Mouse (Mus musculus): ENCODE data around the gene Fam241b. TPM values are rescaled to one million over a fixed set of nuclear protein-coding genes. Genes with fewer than 3 reads are reported as not detected.
"Not testable (repeated sequence)": the region's sequence is repeated elsewhere in the genome, so short reads cannot be mapped to it uniquely, and the experiment has no call there.

Gene Fam241b
- total RNA-seq, 2 experiments from 2014 or later = 77.9 to 92.9 TPM

DNA sequence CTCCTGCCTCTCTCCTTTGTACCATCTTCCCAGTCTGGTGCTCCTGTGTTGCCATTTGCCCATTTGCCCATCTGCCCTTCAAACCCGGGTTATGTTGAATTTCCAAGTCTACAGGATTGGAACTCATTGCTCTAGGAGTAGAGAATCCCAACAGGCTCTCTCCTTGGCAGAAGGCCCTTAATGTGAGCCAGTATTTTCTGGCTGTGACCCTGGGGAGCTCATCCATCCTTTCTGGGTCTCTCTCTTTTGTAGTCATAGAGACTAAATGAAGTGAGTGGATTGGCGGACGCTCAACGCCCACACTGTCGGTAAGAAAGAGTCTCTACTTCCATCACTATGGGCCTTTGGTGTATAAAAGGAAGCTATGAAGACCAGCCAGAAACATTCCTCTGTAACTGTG lies 56.9 kb downstream of the Fam241b start:
- DNase-seq = no peak

DNA sequence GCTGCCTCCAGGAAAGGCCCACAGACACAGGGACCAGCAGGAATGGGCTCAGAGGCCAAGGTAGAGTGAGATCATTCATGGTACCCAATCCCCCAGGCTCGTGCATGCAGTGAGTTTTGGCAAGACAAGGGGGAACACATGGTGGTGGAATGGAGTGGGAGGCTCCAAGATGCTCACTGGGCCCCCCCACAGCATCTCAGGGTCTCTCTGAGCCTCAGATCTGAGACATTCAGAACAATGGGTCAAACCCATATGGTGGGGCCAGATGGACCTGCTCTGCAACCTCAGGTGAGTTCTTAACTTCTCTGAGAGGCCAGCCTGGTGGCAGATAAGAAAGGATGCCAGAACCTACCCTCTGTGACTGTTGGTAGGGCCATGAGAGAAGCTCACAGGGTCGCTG lies 57.7 kb downstream of the Fam241b start:
- no peak for DNase-seq
- intact Hi-C loops (cut with DNase I) = no loop called here

More for the DNA sequence above, 56.9 kb downstream of the Fam241b start:
- intact Hi-C loops (cut with DNase I) = no loop called here

DNA sequence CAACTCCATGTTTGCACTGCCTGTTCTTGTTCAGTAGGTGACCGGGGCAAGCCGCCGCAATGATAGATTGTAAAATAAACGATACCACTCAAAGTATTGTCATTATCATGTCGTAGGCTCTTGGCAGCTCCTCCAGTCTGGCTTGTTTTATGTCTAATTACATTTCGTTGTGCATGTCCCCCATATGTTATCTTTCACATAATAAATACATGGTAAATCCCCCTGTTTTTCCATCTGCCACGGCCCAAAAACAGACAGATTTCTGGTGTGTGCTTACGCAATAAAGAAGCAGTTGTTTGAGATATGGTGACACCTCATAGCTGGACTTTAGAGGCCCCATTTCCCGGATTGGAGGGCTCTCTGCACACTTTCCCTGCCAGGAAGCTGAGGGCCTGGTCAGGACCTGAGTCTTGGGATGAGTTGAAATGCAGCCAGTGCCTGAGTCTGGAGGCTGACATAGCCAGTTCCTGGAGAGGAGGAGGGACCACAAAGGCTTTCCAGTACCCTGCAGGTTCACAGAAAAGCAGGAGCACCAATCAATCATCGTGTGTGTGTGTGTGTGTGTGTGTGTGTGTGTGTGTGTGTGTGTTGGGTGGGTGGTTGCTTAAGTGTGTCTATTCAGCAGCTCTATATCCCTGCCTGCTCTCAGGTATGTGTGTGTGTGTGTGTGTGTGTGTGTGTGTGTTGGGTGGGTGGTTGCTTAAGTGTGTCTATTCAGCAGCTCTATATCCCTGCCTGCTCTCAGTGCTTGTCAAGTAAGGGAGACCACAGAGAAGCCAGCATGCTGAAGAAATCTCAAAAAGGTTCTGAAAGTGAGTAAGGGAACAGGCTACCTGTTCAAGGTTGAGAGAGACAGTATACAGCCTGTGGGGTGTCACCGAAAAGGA lies 67.2 kb downstream of the Fam241b start:
- intact Hi-C loops (cut with DNase I) = no loop called here
- DNase-seq = no peak

DNA sequence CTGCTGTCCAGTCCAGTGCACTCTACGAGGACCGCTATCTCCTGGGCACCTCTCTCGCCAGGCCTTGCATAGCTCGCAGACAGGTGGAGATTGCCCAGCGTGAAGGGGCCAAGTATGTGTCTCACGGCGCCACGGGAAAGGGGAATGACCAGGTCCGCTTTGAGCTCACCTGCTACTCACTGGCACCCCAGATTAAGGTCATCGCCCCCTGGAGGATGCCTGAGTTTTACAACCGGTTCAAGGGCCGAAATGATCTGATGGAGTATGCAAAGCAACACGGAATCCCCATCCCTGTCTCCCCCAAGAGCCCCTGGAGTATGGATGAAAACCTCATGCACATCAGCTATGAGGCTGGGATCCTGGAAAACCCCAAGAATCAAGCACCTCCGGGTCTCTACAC lies 72.4 kb downstream of the Fam241b start:
- DNase-seq; intact Hi-C loops (cut with DNase I): not testable (repeated sequence)

DNA sequence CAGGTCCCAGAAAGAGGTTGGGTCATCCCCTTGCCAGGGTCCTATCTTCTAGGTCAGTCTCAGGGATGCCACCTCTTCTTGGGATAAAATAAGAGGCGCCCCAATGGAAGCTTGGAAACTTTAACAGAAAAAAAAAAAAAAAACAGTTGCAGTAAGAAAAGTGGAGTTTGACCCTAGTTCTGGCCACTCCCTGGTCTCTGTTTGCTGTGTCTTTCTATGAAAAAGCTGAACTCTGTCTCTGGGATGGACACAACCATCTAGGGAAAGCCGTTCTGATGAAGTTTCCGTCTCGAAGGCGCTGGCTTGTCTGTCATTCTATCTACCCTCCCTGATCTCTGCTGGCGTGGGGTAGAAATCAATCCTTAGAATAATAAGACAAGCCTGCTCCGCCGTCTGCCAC lies 73.1 kb downstream of the Fam241b start:
- DNase-seq = no peak
- intact Hi-C loops (cut with DNase I) = no loop called here

DNA sequence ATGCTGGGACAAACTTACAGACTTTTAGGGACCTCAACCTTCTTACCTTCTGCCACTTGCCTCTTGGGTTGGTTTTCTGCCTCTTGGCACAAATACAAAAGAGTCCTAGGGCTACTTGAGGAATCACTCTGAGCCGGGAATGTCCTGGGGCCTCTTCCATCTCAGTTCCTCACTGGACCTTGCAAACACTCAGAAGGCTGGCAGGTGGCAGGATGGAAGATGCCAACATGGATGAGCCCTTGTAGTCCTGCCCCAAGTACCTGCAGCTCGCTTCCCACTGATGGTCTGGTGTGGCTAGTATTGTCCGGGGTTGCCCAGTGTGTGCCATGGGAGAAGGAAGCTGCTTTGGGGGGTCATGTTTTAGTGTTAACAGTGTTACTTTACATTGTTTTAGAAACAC lies 73.8 kb downstream of the Fam241b start:
- intact Hi-C loops (cut with DNase I) = no loop called here
- DNase-seq = no peak

DNA sequence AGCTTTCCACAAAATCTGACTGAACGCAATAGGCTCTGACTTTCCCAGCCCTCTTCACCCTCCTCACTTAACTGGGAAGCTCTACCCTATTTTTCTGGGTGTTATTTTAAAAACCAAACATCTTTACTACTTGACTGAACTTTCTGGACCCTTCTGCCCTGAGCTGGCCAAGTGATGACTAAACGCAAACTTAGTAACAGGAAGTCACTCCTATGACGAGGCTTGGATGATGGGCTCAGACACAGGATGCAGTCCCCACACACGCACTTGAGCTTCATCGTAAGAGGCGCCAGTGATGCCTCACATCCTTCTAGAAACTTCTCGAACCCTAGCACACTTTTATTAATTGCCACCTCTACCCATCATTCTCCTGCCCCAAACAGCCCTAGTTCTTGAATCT lies 74.3 kb downstream of the Fam241b start:
- intact Hi-C loops (cut with DNase I) = no loop called here
- no peak for DNase-seq

DNA sequence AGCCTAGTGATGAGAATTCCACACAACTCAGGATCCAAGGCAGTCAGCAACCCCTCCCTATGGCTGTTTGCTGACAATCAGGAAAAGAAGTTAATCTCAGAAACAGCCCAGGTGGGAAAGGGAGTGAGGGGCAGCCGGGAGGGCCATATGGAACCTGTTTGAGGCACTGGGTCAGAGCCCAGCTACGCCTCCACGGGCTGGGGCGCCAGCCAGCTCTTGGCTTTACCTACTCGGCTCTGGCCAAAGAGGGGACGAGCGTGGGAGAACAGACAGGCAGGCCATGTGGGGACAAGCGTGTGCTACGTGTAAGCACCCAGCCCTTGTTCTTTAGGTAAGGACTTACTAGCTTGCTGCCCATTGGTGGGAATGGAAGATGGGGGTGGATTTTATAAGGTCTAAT lies 75.2 kb downstream of the Fam241b start:
- peak; percentile 81 for DNase-seq

DNA sequence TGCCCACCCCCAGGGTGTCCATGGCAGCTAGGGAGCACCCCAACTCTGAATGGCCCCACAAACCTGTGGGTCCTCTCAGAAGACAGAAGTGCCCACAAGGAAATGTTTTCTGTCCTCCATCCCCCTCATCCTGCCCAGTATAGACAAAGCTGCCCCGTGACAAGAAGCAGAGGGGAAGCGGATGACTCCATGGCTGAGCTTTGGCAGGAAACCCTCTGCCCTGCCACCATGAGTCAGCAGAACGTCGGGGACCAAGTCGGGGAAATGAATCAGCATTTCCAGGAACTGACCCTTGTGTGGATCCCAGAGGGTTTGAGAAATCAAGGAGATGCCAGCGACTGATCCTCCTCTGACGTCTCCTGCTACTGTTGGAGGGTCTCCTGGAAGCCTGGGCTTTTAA lies 77.5 kb downstream of the Fam241b start:
- no peak for DNase-seq
- intact Hi-C loops (cut with DNase I) = no loop called here

More for the DNA sequence above, 75.2 kb downstream of the Fam241b start:
- intact Hi-C loops (cut with DNase I) = no loop called here

DNA sequence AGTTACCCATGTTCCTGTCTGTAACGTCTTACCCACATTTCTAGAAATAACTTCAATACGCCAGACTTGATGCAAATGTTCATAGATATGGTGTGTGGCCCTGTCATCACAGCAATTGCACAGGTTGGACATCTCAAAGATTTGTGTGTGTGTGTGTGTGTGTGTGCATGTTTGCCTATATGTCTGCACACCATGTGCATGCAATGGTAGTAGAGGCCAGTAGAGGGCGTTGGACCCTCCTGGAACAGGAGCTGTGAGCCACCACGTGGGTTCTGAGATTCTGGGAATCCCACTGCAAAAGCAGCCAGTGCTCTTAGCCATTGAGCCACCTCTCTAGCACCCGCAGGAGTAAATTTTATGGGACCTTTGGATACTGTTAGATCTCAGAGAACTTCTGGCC lies 80.9 kb downstream of the Fam241b start:
- intact Hi-C loops (cut with DNase I) = no loop called here
- no peak for DNase-seq

DNA sequence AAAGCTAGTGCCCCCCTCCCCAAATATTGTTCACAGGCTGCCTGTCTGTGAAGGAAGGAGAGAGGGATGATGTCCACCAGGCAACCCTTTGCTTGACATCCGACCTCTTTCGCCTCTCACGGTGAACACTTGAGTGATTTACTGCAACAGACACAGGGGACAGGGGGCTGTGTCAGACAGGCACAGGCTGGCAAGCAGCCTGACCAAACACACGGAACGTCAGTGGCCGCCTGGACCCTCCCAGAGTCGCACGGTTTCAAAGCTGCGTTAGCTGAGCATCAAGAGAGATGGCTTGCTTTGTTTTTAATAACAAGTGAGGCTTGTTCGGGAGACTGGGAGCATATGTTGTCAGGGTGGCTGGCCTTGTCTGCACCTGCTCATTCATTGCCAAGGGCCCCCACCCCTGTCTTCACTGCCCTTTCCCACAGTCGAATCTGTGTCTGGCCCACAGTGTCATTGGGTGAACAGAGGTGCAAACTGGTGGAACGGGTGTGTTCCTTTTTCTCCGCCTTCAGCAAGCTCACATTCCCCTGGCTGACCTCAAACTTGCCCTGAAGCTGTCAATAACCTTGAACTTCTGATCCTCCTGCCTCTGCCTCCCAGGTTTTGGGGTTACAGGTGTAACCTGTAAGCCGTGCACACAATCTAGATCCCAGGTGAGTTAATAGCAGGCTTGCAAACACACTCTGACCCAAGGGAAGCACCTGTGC lies 82.6 kb downstream of the Fam241b start:
- intact Hi-C loops (cut with DNase I) = no loop called here
- DNase-seq = no peak

DNA sequence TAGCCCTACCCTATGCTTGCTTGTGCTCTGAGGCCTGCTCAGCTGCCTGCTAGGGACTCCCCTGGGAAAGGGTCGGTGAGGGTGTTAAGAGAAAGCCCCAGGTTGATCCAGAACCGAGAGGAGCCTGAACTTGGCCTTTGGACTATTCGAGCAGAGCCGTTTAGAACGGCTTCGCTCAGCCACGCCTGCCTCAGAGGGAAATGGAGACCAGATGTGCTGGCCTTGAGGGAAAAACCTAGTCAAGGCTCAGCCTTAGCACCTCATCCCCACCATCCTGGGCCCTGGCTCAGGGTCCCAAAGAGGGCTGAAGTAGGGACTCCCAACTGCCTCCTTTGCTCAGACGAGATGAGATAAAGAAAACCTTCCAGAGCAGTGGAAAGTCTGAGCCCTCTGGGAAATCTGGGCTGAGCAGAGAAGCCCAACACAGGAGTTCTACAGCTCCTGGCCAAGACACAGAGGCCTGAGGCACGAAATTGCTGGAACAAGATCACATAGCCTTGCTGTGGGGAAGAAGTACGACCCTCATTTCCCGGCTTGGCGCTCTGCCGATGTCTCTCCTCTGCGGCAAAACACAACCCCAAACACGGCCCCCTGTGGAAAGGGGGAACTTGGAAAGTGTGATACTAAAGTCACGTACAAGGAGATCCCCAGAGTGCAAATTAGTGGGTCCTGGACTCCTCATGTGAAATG lies 83.4 kb downstream of the Fam241b start:
- DNase-seq = peak; percentile 43
- intact Hi-C loops (cut with DNase I) = no loop called here

DNA sequence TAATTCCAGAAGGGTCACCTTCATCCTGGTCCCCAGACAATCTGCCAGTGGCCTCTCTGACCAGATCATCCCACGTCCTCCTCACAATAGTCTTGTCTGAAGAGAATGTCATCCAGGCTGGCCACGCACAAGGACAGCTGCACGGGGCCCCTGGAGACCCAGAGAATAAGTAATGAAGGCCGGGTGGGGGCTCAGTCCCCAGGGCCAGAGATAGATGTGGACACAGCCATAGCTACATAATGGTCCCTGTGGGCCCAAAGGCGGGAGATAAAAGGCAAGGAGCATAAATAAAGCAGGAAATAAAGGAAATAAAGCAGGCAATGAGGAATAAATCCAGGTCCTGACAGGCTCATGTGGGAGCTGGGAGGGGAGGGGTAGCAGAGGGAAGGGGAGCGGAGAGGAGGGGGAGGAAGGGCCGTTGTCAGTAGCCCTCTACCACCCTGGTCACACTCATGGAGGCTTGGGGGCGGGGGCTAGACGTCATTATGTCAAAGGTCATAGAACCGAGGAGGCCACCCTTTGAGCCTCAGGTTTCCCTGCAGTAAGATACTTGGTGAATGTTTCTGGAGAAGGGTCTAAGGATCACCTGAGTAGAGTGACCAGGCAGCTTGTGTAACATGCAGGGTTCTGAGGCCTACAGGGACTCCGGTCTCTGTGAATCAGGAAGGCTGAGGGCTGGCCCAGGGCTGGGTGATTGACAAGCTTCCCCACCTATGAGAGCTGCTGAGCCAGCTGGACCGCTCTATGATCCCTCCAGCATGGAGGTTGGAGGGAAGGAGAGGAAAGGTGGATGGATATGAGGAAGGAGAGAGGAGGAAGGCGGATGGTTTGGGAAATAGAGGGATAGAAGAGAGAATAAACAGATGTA lies 85.0 kb downstream of the Fam241b start:
- intact Hi-C loops (cut with DNase I) = loop anchor here (5.0 kb wide), 1 partner anchor 44 kb away; no protein-coding TSS in a partner anchor
- no peak for DNase-seq

Other genes with a start within 250 kb of the Fam241b start
- 1 to 10 TPM; 2.1 to 2.4 TPM for gene Col13a1, start 164.8 kb downstream of the Fam241b start, total RNA-seq (2021)
- gene Neurog3, start 10.8 kb downstream of the Fam241b start, total RNA-seq (2021) = not detected
- gene Tspan15, start 87.3 kb upstream of the Fam241b start, total RNA-seq (2021) = 1 to 10 TPM; 5.1 to 6.0 TPM
- gene Tacr2, start 108.5 kb upstream of the Fam241b start, total RNA-seq (2021) = not detected
- gene Hk1, start 236.0 kb upstream of the Fam241b start, total RNA-seq (2021) = 100 to 1,000 TPM; 239 to 253 TPM